Mouse (Mus musculus): ENCODE measurements at regions not wholly inside any gene's neighbourhood (a gene's known extent, or its start where the extent isn't known, plus 50 kb on each side); places are given as distances from the start of the nearest gene placed in this dataset.

- no peak for DNase-seq
Measured at GRCm38 (mm10) chr10:22917797-22918196, 97.8 kb upstream of the Tcf21 start.

- DNase-seq: peak; percentile 17
Measured at GRCm38 (mm10) chr10:22915785-22916514, 96.0 kb upstream of the Tcf21 start.

- DNase-seq: peak; percentile 20
Measured at GRCm38 (mm10) chr10:22913112-22913511, 93.1 kb upstream of the Tcf21 start.

- no peak for DNase-seq
Measured at GRCm38 (mm10) chr10:22908640-22909039, 88.7 kb upstream of the Tcf21 start.

GRCm38 (mm10) chr10:22905281-22905680 is 85.3 kb upstream of the Tcf21 start:
- no peak for DNase-seq

- DNase-seq: no peak
Measured at GRCm38 (mm10) chr10:22893442-22893985, 73.5 kb upstream of the Tcf21 start.

GRCm38 (mm10) chr10:22887451-22887850 is 67.5 kb upstream of the Tcf21 start:
- no peak for DNase-seq

GRCm38 (mm10) chr10:22879714-22880113 is 59.7 kb upstream of the Tcf21 start:
- no peak for DNase-seq

- DNase-seq: peak; percentile 62
Measured at GRCm38 (mm10) chr10:22877536-22878130, 57.7 kb upstream of the Tcf21 start.

- no peak for DNase-seq
Measured at GRCm38 (mm10) chr10:22877028-22877427, 57.1 kb upstream of the Tcf21 start.

GRCm38 (mm10) chr10:22875675-22876074 is 55.7 kb upstream of the Tcf21 start:
- DNase-seq: no peak

GRCm38 (mm10) chr10:22875181-22875580 is 55.2 kb upstream of the Tcf21 start:
- DNase-seq: no peak
